Mouse (Mus musculus) midbrain, embryonic 16.5 days (tissue): ENCODE results near the gene Gm960. TPM values are rescaled to one million over a fixed set of nuclear protein-coding genes. Genes with fewer than 3 reads are reported as not detected.

Experiments used
- ATAC-seq: fragments of 200-750 bp; cut with Nextera tagmentation; 2 replicates; pipeline ENCODE4 v1.8.0; 2017; ENCODE audit warnings: moderate TSS enrichment
- H3K27ac ChIP-seq: fragments of 300-500 bp; sonication (generic); 2 replicates; pipeline ENCODE4 v1.5.1; 2014; ENCODE audit warnings: mild to moderate bottlenecking, low read length, mixed read lengths
- H3K27me3 ChIP-seq: fragments of 300-500 bp; sonication (generic); 2 replicates; pipeline ENCODE4 v1.6.1; 2014; ENCODE audit warnings: low read depth, low read length, mixed read lengths; ENCODE audit not compliant: control insufficient read depth, insufficient read depth
- H3K36me3 ChIP-seq: fragments of 300-500 bp; sonication (generic); 2 replicates; pipeline ENCODE4 v1.6.1; 2014; ENCODE audit warnings: mild to moderate bottlenecking, low read length, moderate library complexity, mixed read lengths; ENCODE audit not compliant: control insufficient read depth, insufficient read depth
- H3K4me1 ChIP-seq: fragments of 300-500 bp; sonication (generic); 2 replicates; pipeline ENCODE4 v1.6.1; 2014; ENCODE audit warnings: mild to moderate bottlenecking, low read length, mixed read lengths; ENCODE audit not compliant: control insufficient read depth, insufficient read depth
- H3K4me2 ChIP-seq: fragments of 300-500 bp; sonication (generic); 2 replicates; pipeline ENCODE4 v1.6.1; 2014; ENCODE audit warnings: mild to moderate bottlenecking, low read length, mixed read lengths
- H3K4me3 ChIP-seq: fragments of 300-500 bp; sonication (generic); 2 replicates; pipeline ENCODE4 v1.5.1; 2014; ENCODE audit warnings: low read depth, mild to moderate bottlenecking, low read length, moderate library complexity, mixed read lengths
- H3K9ac ChIP-seq: fragments of 300-500 bp; sonication (generic); 2 replicates; pipeline ENCODE4 v1.6.1; 2014; ENCODE audit warnings: low read depth, low read length, mixed read lengths
- H3K9me3 ChIP-seq: fragments of 300-500 bp; sonication (generic); replicated peaks from 2 replicates; pipeline ENCODE4 v1.6.1; 2014; ENCODE audit warnings: mild to moderate bottlenecking, low read length, mixed read lengths; ENCODE audit not compliant: control insufficient read depth, poor library complexity, severe bottlenecking
- WGBS: fragments of 180-500 bp; shearing (Covaris S2); extraction: QIAGEN DNeasy Blood & Tissue Kit; methylation state at CpG from one replicate; pipeline ENCODE4 v1.1.7; 2014; 5-methylcytosine and 5-hydroxymethylcytosine counted together
- polyA plus RNA-seq: library from polyadenylated mRNA; unstranded; fragments of >200 nt; fragmentation: Nextera tagmentation; extraction: Ambion mirVana; gene quantifications from 2 replicates; pipeline ENCODE4 v1.2.1, GENCODE M21; 2015

Gm960 gene
- polyA plus RNA-seq, 1 experiment from 2014 or later, result 6.6 TPM

DNA sequence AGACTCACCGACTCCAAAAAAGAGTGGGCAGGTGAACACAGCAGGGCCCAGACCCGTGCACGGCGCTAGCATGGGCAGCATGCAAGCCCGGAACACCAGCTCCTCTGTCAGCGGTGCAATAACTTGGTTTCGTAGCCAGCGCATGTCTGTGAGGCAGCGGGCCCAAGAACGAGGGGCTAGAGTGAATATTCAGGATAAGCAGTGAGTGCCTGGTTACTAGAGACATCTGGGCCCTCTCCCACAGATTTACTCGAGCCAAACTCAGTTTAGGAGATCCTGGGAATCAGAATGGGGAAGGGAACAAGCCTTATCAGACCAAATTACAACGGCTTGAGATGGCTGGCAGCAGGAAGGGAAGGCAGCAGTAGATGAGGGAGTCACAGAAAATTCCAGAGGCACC, 74.5 kb downstream of the Gm960 start:
- no peaks in the 10 kb centered on the region for H3K9me3 ChIP-seq
- 94% methylated on average over 12 of the region's 12 CpGs for WGBS
- no peak overlapping the region for H3K4me3 ChIP-seq
- H3K4me2 ChIP-seq, result no peak overlapping the region
- no peaks in the 10 kb centered on the region for H3K27me3 ChIP-seq
- H3K9ac ChIP-seq, result no peak overlapping the region
- H3K36me3 ChIP-seq, result peaks cover 7% of the 10 kb centered on the region
- H3K4me1 ChIP-seq, result peaks cover 24% of the 10 kb centered on the region
- no peak for ATAC-seq
- no peak overlapping the region for H3K27ac ChIP-seq

DNA sequence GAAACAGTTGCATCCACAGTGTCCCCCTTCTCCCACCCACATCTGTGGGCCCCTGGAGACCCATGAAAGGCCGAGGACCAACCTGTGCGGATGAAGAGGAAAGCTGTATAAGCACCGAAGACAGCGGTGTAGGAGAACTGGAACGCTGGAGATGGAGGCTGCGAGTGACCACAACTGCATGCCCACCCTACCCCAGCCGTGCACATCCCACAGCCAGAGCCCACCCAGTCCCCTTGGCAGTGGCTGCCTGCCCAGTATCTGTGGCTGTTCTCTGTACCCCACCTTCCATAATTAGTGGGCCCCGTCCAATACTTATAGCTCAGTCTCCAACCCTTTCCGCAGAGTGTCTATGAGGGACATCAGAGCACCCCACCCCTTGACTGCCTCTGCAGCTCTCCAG, 75.0 kb downstream of the Gm960 start:
- H3K4me2 ChIP-seq, result no peak overlapping the region
- ATAC-seq, result no peak
- no peak overlapping the region for H3K27ac ChIP-seq
- H3K27me3 ChIP-seq, result no peaks in the 10 kb centered on the region
- H3K4me1 ChIP-seq, result peaks cover 18% of the 10 kb centered on the region
- no peaks in the 10 kb centered on the region for H3K9me3 ChIP-seq
- H3K36me3 ChIP-seq, result peaks cover 7% of the 10 kb centered on the region
- no peak overlapping the region for H3K4me3 ChIP-seq
- H3K9ac ChIP-seq, result no peak overlapping the region
- WGBS, result 92% methylated on average over 9 of the region's 9 CpGs

DNA sequence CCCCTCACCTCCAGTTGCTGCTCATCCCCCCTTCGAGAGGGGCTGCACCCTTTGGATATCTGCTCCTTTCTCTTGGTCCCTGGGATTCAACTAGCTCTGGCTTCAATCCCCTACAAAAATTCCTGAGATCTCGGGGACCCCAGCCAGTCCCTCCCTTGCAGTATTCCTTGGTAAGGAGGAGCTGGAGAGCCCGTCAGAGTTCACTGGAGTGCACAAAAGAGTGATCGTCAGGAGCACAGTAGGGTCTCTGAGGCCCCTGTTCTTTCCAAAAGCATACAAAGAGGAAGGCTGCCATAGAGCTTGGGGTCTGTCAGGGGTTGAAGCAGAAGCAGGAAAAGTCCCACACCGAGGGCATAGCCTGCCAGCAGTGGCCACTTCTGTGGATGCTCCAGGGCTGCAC, 75.7 kb downstream of the Gm960 start:
- no peak overlapping the region for H3K4me2 ChIP-seq
- H3K4me3 ChIP-seq, result no peak overlapping the region
- no peaks in the 10 kb centered on the region for H3K27me3 ChIP-seq
- H3K9me3 ChIP-seq, result no peaks in the 10 kb centered on the region
- H3K9ac ChIP-seq, result no peak overlapping the region
- no peak for ATAC-seq
- H3K27ac ChIP-seq, result no peak overlapping the region
- H3K4me1 ChIP-seq, result peaks cover 16% of the 10 kb centered on the region
- 76% methylated on average over 5 of the region's 5 CpGs for WGBS
- H3K36me3 ChIP-seq, result peaks cover 7% of the 10 kb centered on the region

DNA sequence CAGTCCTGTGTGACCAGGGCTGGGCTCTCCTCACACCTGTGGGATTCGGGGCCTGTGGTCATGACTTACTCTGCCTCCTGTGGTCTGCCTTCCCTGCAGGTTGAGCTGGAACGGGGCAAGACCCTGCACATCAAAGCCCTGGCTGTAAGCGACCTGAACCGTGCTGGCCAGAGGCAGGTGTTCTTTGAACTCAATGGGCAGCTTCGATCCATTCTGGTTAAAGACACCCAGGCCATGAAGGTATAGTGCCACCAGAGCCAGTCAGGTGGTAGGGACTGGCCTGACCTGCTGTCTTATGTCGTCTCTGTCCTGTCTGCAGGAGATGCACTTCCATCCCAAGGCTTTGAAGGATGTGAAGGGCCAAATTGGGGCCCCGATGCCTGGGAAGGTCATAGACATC, 77.7 kb downstream of the Gm960 start:
- no peak for ATAC-seq
- Histone ChIP-seq H3K4me3 (no peak overlapping the region), H3K4me1 (peaks cover 7% of the 10 kb centered on the region), H3K4me2 (no peak overlapping the region), H3K9ac (no peak overlapping the region), H3K9me3 (no peaks in the 10 kb centered on the region), H3K36me3 (peaks cover 7% of the 10 kb centered on the region), H3K27ac (no peak overlapping the region), H3K27me3 (no peaks in the 10 kb centered on the region)
- 90% methylated on average over 7 of the region's 7 CpGs for WGBS

DNA sequence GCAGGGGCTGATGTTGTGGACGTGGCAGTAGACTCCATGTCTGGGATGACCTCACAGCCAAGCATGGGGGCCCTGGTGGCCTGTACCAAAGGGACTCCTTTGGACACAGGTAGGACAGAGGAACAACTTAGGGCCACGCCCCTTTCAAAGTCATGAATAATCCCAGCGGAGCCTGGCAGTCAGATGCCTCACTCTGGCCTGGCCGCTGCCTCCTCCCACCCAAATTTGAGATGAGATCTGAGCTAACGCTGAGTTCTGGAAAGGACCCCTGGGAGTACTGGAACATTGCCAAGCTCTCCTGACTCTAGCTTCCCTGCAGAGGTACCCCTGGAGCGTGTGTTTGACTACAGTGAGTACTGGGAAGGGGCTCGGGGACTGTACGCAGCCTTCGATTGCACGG, 79.0 kb downstream of the Gm960 start:
- no peak for ATAC-seq
- H3K9me3 ChIP-seq, result no peaks in the 10 kb centered on the region
- H3K36me3 ChIP-seq, result peaks cover 7% of the 10 kb centered on the region
- H3K4me1 ChIP-seq, result peaks cover 4% of the 10 kb centered on the region; the same call in 1 of the 2 replicates
- WGBS, result 79% methylated on average over 10 of the region's 10 CpGs
- no peak overlapping the region for H3K4me2 ChIP-seq
- no peaks in the 10 kb centered on the region for H3K27me3 ChIP-seq
- H3K4me3 ChIP-seq, result no peak overlapping the region
- no peak overlapping the region for H3K9ac ChIP-seq
- no peak overlapping the region for H3K27ac ChIP-seq

DNA sequence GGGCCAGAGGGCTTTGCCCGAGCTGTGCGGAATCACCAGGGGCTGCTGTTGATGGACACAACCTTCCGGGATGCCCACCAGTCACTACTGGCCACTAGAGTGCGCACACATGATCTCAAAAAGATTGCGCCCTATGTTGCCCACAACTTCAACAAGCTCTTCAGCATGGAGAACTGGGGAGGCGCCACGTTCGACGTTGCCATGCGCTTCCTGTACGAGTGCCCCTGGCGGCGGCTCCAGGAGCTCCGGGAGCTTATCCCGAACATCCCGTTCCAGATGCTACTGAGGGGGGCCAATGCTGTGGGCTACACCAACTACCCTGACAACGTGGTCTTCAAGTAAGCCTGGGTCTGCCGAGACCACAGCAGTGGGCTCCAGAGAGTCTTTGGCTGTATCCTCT, 80.3 kb downstream of the Gm960 start:
- ATAC-seq, result no peak
- 25% methylated on average over 18 of the region's 18 CpGs for WGBS
- H3K4me3 ChIP-seq, result no peak overlapping the region
- H3K4me2 ChIP-seq, result no peak overlapping the region
- H3K4me1 ChIP-seq, result peaks cover 12% of the 10 kb centered on the region
- no peaks in the 10 kb centered on the region for H3K9me3 ChIP-seq
- no peak overlapping the region for H3K27ac ChIP-seq
- no peak overlapping the region for H3K9ac ChIP-seq
- H3K27me3 ChIP-seq, result no peaks in the 10 kb centered on the region
- peaks cover 7% of the 10 kb centered on the region for H3K36me3 ChIP-seq

DNA sequence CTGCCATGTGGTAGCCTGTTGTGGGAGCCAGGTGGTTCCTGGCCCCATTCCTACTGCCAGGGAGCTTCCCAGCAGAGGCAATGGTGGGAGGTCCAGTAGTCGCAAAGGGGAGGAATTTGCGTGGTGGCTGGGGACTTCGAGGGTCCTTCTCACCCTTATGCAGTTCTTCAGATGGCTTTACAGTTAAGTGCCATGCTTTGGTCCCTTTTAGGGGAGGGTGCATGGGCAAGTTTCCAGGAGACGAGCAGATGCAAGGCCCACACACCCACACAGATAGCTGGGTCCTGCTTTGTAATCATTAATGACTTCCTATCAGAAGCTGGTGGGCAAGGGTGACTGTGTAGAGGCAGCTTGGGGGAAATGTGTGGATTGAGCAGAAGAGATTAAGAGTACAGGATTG, 81.9 kb downstream of the Gm960 start:
- H3K4me1 ChIP-seq, result peaks cover 26% of the 10 kb centered on the region
- no peak overlapping the region for H3K27ac ChIP-seq
- H3K9me3 ChIP-seq, result no peaks in the 10 kb centered on the region
- peaks cover 13% of the 10 kb centered on the region for H3K36me3 ChIP-seq
- H3K27me3 ChIP-seq, result no peaks in the 10 kb centered on the region
- WGBS, result 44% methylated on average over 4 of the region's 4 CpGs
- no peak overlapping the region for H3K9ac ChIP-seq
- H3K4me2 ChIP-seq, result 0 out of 2 replicates have a peak overlapping the region, but pooled peaks have one; percentile 92
- ATAC-seq, result no peak
- no peak overlapping the region for H3K4me3 ChIP-seq

DNA sequence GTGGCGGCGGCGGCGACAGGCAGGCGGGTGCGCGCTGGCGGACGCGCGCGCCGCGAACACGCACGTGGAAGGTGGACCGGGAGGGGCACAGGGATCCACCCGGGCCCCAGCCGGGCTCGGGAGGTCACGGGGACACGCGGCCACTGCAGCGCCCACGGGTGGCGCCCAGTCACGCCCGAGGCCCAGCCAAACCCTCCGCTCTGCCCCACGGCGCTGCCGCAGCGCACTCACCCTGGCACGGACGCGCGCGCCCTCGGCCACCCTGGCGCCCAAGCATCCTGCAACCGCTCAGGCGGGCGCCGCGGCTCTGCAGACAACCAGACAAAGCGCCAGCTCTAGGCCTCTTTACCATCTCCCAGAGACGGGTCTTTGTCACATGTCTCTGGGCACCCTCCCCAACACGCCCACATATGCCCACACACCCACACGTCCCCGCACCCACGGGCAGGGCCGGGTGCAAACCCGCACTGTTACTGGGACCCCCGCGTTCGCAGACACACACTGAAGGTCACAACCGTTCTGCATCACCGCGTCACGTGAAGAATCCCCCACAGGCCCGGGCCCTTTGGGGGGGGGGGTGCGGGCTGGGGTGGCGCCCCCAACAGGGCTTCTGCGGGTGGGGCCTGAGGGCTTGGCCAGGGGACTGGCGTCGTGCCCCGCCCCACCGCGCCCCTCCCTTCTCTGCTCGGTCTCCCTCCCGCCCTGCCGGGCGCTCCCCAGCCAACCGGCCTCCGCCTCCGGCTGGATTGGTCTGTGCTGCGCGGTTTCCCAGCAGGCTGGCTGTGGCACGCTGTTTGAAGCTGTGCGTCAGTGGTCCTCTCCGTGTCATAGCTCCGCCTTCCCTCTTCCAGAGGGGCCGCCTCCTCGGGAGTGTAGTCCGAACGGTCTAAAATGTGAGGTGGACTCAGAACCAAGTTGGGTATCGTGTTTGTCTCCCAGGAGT, 83.0 kb downstream of the Gm960 start, which contains the start of gene Lrfn4:
Gene Lrfn4, minus strand, starts transcription at position 517 of the 943 bp plus-strand sequence.
- no peaks in the 10 kb centered on the region for H3K9me3 ChIP-seq
- H3K9ac ChIP-seq, result peak within 1 kb of the TSS; percentile 98
- peak; percentile 91 for ATAC-seq
- H3K4me1 ChIP-seq, result peaks cover 29% of the 10 kb centered on the region
- H3K36me3 ChIP-seq, result peaks cover 10% of the 10 kb centered on the region
- no peaks in the 10 kb centered on the region for H3K27me3 ChIP-seq
- peak within 1 kb of the TSS; percentile 92 for H3K4me3 ChIP-seq
- WGBS, result under 1% methylated on average over 68 of the region's 87 CpGs
- H3K27ac ChIP-seq, result peak within 1 kb of the TSS; percentile 84
- peak within 1 kb of the TSS; percentile 92 for H3K4me2 ChIP-seq
